Mouse (Mus musculus) erythroblast, embryonic 14.5 days (primary cell): ENCODE results near the gene Ncam1.

Experiments
- GATA1 ChIP-seq: IDR thresholded peaks from 2 replicates; pipeline ENCODE4 v1.6.1; 2012; ENCODE audit warnings: low read length, inconsistent platforms, mixed read lengths
- TAL1 ChIP-seq: IDR thresholded peaks from 3 replicates; pipeline ENCODE4 v1.6.1; 2012; ENCODE audit warnings: low read length, inconsistent platforms, mixed read lengths

- no peak for TF ChIP-seq GATA1
- TF ChIP-seq TAL1: no peak
These were observed 284.4 kb downstream of the Ncam1 start for GRCm38 (mm10) chr9:49514306-49514705.
